Mouse (Mus musculus) kidney, adult 18-20 months (tissue): ENCODE results near the gene Ksr1.

ENCODE experiments used
- DNase-seq: peaks from one replicate; pipeline ENCODE4 v3.0.0; 2021

Ksr1 gene

DNA sequence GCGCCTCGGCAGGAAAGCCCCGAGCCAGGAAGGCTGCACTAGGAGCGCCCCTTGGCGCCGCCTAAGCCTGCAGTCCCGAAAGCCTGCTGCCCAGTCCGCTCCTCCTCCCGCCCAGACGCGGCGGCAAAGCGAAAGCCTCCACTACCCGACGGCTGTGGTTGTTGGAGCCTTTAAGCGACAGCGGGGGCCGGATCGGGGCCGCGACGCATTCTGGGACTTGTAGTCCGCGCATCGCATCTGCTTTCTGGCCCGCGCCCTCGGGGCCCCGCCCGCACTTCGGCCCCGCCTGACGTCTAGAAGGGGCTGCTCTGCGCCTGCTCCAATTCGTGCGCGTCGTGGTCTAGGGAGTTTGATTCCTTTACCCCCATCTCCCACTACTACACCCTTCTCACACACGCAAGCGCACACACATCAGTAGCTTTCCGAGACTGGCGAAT is at the start of gene Ksr1:
Gene Ksr1, minus strand, starts transcription at position 77 of the 437 bp plus-strand sequence.
- peak; percentile 93 for DNase-seq

DNA sequence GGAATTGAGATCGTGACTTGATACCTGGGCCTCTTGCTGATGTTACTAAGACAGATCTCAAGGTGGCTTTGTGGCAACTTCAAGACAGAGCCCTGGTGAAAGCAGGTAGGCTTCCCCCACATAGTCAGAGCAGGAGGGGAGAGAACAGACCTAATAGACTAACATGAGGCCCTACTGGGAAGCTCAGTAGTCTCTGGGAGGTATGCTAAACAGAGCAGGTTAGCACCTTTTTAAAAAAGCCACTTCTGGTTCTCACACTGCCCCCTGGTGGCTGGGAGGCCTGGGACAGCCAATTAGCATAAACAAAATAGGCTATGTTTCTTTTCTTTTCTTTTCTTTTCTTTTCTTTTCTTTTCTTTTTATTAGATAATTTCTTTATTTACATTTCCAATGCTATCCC is 46.0 kb upstream of the Ksr1 start:
- DNase-seq, result peak; percentile 34

DNA sequence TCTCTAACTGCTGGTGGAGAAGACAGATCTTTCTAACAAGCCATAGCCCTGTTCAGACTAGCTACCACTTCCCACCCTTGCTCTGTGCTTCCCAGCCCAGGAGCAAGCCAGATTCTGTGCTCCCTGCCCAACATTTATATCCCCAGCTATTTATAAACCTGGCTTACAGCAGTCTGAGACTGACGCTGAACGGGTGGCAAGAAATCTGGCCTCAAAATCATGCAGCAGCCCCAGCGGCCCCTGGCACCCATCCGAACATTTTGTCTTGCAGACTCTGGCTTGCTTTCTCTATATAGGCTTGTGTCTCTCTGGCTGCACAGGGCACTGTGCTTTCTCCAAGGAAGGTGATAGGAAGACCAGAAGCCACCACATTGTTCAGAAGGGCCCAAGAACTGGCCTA is 45.0 kb upstream of the Ksr1 start:
- DNase-seq, result no peak

DNA sequence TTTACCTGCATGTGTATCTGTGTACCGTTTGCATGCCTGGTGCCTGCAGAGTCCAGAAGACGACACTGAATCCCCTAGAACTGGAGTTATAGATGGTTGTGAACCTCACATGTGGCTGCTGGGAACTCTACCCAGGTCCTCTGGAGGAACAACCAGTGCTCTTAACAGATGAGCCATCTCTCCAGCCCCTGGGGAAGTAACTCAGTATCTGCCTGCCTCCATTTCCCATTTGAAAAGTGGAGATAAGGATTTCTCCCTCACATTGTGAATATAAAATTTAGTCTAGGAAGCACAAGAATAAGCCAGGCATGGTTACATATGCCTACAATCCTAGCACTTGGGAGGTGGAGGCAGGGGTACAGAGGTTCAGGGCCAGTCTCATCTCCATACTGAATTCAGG is 44.0 kb upstream of the Ksr1 start:
- no peak for DNase-seq

DNA sequence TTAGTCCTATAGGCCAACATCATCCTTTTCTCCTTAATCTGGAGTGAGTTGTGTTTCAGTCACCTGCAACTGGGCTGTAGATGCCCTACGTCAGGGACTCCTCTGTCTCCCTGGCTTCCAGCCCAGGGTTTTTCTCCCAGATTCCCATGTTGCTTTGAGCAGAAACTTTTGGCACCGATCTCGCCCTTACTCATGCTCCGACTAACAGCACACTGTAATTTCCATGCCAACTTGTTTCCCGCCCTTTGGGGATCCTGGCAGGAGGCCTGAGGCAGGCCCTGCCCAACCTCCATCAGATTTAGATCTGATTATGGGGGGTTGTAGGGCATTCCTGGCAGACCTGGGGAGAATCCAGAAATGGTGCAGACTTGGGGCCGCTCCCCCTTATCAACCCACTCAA is 42.0 kb upstream of the Ksr1 start:
- DNase-seq, result peak; percentile 36

DNA sequence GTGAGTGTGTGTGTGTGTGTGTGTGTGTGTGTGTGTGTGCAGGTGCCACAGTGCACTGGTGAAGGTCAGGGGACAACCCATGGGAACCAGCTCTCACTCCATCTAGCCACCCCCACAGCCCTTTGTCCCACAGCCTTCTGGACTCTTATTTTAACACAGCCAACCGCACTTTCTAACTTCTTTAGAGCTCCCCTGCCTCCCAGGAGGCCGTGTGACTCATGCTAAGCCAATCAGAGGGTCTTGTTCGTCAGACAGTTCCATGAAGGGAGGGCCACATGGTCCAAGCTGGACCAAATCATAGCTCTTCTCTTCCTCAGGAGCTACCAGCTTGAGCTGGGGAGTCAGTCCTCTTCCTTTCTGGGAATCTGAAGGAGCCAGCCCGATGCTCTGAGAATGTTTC is 41.1 kb upstream of the Ksr1 start:
- no peak for DNase-seq

DNA sequence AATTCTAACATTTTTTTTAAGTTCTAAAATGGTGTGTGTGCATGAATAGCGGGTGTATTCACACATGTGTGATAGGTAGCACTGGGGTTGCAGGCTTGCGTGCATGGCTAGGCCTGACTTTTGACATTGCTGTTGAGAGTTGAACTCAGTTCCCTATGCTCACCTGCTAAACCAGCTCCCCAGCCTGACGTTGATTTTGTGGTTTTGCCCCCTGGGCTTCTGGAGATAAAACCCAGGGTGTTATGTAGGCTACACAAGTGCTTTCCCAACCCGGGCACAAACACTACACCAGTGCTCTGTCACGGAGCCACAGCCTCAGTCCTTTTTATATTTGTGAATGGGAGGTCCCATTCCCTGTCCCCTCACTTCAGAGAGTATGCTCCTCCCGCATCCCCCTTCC is 39.5 kb upstream of the Ksr1 start:
- DNase-seq, result no peak

DNA sequence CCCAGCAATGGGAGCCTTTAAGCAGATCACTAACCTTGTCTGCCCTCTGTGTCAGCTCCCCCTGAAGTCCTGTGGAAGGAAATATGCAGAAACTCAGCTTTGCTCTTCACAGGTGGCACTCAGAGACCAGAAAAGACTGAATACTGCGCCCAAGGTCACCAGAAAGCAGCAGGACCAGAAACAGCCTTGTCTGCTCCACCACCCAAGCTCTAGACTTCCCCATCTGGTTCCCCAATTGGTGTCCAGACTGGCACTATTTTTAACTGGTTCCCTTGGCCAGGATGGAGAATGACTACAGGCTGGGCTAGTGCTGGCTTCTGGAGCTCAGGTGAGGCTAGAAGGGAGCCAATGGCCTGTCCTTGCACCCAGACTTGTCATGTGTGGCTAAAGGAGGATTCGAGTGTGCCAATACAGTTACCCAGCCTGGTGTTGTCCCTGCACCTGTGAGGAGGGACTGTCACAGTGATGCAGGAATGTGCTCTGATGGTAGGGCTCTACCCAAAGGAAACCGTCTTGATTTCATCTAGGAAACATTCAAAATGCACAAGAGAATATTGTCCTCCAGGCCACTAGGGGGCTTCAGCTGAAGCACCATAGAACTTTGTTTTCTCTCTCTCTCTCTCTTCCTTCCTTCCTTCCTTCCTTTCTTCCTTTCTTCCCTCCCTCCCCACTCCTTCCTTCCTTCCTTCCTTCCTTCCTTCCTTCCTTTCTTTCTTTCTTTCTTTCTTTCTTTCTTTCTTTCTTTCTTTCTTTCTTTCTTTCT is 38.1 kb upstream of the Ksr1 start:
- no peak for DNase-seq

DNA sequence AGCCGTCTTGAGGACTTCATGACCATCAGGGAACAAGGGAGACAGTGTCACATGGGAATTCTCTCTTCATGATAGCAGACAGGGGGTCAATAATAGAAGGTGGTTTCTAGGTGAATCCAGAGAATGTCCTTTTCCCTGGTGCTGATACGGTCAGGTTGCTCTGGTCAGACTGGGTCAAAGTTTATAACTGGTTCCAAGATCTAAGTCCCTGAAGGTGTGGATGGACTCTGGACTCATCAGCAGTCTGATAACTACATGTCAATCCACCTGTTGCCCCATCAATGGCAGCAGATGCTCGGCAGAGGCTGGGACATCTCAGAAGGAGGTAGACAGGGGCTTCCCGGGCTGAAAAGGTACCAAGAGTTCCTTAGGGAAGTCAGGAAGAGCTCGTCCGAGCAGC is 37.2 kb upstream of the Ksr1 start:
- no peak for DNase-seq

DNA sequence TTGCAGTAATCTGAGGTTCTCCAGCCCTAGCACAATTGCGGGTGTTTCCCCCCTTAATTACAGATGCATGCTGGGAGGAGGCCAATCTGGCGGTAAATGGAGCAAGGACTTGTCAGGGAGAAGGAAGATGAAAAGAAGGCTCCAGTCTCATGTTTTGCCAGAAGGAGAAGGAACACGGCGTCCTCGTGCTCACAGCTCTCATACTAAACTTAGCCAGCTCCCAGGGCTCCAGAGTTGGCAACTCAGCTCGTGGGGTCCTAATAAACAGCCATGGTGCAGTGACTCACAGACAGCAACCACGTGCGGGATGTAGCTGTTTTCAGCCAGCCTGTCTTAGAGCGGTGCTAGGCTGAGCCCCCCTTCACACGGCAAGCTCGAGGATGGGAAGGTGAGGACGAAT is 36.7 kb upstream of the Ksr1 start:
- DNase-seq, result no peak

DNA sequence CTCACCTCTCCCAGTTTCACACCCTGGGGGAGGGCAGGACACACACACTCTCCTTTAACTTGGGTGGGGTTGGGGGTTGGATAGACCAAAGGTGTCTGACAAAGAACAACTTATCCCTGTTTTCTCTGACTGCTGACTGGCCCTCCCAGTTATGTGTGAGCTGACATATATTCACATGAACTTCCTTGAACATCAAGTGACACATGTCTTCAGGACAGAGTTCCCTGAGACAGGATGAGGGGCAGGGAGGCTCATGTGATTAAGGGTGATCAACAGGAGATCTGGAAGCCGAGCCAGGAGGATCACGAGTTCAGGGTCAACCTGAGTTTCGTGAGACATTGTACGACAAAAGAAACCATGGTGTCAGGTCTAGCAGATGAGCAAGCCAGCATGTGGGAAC is 35.7 kb upstream of the Ksr1 start:
- no peak for DNase-seq

DNA sequence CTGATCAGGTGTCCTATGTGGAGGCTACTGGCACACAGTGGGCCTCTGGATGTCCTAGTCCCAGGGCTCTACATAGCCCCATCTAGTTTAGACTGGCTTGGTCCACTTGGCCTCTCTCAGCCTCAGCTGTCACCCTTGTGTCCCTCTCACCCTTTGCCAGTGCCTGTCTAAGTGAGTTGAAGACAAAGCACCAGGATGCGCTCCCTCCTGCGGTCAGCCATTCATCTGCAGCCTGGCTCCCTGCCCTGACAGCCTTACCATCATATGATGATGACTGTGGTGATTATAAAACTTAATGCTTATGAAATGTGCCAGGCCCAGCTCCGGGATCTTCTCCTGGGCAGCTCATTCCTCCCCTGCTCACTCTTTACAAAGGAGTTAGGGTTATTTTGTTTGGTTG is 30.5 kb upstream of the Ksr1 start:
- DNase-seq, result no peak

DNA sequence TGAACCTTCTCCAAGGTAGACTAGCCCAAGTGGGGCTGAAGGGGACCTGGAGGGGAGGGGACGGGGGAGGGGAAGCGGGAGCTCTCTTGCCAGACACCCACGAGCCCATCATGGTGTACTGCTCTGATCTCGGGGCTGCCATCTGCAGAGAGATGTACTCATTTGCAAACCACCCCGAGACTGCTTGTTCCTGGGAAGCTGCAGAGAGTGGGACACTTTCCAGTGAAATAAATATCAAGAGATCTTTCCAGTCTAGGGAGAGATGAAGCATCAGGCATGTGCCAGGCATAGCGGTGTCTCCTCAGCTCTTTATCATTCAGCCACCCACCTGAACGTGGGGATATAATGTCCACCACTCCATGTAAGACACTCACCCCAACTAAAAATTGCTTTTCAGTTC is 25.8 kb upstream of the Ksr1 start:
- no peak for DNase-seq

DNA sequence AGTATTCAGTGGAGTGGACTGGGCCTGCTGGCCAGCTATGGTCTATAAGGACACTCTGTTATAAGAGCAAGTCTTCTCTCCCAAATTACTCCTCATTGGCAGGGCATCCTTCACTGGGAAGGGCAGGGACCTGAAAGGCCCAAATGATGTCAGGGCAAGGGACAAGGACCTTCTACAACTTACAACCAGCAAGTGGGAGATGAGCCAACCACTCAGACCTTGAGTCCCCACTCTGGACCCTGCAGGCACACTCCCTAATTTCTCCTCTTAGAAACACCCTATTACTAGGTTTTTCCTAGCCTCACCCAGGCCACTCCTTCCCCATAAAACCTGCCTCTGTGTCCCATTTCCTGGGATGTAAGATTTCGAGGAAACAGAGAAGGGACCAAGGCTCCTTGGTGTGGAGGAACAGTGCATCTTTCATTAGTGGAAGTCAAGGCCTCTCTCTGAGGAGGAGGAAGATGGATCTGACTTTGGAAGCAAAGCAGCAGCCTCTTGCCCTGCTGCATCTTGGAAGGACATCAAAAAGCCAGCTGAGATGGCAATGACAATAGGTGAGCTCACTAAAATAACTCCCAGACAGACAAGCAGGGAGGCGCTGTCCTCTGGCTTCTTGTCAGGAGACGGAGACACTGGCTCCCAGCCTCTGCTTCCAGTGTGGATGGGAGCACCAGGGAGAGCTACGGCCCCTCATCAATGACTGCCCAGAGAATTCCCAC is 20.5 kb upstream of the Ksr1 start:
- DNase-seq, result no peak

DNA sequence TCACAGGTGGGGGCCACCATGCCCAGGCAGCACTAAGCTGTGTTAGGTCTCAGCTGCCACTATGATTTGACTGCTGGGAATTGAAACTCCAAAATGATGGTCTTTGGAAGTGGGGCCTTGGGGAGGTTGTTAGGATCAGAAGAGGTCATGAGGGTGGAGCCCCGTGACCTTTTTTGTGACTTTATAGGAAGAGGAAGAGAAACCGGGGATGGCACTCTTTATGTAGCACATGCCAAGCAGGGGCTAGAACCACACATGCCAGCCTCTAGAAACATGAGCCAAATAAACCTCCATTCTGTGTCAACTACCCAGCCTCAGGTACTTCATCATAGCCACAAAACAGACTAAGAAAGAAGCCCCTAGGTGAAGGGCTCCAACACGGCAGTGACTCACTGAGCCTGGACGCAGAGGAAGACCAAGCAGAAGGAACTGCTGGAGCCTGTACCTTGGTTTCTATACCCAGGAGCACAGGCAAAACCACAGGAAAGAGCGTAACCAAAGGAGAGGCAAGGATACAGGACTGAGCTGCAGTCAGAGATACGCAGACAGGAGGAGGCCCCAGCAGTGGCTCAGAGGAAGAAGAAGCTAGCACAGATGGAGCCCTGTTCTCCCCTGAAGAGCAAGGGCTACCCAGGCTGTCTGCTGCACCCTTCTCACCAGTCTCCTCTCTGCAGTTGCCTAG is 15.0 kb upstream of the Ksr1 start:
- no peak for DNase-seq

DNA sequence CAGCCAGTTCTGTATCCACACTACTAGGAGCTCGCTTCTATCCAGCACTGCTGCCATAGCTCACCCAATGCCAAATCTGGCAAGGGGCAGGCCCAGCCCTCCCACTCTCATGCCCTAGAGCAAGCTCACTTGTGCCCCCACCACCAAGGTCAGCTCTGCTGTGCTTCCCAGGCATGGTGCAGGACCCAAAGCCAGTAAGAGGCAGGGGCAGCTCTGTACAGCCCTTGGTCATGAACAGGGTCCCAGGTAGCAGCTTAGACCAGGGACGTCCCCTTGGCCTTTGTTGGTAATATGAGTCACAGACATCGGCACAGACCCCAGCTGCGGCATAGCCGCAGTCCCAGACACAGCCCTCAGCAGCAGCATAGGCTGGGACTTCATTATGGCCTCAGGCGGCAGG is 13.9 kb upstream of the Ksr1 start:
- no peak for DNase-seq

DNA sequence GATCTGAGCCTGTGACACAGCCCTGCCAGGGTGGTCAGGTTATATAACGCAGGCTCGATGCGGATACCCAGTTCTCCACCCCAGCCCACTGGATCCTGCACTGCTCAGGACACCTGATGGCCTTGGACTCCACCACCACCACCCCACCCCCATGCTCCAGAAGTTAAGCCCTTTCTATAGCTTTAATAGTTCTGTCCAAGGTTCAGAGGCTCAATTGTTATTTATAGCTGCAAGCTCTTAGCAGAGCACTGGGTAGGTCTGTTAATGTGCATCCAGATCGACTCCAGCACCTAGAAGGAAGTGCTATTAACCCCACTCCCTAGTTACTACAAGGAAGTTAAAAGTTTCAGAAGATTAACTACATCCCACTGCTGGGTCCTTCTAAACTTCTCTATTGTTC is 11.5 kb upstream of the Ksr1 start:
- DNase-seq, result no peak

DNA sequence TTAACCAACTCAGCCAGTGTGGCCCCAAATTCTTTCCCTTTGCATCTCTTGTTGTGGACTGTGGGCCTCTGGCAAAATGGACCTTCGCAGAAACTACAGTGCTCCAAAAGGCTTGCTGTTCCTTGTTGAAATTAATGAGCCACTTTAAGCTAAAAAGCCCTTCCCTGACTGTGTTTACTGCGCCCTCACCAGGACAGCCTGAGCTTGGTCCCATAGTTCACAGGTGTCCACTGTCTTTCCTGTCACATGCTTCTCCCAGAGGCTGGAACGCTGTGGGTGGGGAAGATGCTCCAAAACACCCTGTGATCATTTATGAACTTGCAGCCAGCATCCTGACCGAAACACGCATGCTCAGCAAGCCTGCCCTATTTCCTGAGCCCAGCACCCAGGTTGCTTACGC is 9.1 kb upstream of the Ksr1 start:
- no peak for DNase-seq

DNA sequence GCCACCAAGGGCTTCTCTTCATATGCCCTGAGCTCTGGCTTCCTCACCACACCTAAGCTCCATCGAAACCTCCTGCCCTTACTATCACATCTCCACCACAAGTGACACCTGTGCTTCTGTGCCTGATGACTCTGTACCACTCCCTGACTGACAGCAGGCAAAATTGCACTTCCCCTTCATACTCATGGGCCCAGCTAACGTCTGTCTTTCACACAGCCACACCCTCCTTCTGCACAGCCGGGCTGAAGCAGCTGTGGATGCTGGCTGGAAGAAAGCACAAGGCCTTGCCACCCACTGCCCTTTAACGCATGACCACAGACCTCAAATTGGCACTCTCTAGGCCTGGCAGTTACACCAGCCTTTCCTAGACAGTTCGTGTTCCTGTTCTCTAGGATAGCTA is 6.5 kb upstream of the Ksr1 start:
- no peak for DNase-seq

DNA sequence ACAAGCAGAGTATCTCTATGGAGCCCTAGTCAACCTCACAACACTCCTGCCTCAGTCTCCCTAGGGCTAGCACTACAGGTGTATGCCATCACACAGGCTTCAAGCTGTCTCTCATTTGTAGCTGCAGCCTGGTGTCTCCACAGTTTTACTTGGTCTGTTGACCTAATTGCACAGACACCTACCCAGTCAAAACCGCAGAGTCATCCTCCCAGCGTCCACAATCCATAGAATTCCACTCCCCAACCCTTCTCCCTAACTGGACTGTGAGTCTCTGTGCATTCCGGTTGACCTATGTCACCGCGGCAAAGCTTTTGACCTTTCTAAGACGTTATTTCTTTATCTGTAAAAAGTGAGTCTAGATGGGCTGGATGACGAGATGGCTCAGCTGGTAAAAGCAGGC is 5.7 kb upstream of the Ksr1 start:
- DNase-seq, result no peak

DNA sequence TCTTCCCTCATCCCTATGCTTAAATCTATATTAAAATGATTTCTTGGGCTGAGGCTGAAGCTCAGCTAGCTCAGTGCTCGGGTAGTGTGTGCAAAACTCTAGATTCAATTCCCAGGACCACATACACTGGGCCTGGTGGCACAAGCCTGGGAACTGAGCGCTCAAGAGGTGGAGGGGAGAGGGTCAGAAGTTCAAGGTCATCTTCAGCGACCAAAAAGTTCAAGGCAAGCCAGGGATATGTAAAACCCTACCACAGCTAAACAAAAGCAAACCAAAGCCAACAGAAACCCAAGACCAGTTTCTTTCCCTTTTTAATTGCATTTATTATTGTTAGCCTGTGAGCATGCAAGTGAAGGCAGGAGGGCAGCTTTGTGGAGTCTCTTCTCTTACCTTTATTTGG is 4.1 kb upstream of the Ksr1 start:
- DNase-seq, result no peak

DNA sequence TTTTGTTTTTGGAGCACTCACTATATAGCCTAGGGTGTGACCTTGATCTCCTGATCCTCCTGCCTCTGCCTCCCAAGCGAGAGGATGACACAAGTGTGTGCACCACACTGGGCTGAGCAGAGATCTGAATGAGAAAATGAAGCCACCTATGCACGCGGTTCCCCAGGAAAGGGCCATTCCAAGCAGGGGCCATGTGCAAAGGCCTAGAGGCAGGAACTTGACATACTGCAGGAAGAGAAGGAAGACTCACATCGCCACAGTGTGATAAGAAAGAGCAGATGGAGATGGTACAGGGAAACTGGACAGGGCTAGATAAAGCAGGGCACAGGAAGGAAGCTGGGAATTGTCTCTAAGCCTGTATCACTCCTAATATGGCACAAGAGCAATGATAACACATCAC is 3.1 kb upstream of the Ksr1 start:
- DNase-seq, result no peak

DNA sequence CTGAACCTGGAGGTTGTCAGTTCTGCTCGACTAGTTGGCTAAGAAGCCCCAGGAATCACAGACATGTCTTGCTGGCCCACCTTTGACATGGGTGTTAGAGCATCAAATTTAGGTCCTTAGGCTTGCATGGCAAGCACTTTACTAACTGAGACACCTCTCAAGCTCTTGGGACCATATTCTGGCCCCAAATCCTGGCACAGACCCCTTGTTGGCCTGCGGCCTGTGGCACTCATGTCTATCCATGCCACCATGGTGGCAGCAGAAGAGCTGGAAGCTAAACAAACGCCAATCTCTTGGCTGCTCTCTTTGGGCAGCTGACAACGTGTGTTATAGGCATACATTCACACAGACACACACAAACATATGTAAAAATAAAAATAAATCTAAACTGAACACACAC is 2.6 kb upstream of the Ksr1 start:
- DNase-seq, result no peak
